Mouse (Mus musculus) forebrain, embryonic 13.5 days (tissue): ENCODE results near the gene Krtap9-5. TPM values are rescaled to one million over a fixed set of nuclear protein-coding genes. Genes with fewer than 3 reads are reported as not detected.

Experiments used
- ATAC-seq: fragments of 200-750 bp; cut with Nextera tagmentation; 2 replicates; pipeline ENCODE4 v1.8.0; 2017
- H3K27ac ChIP-seq: fragments of 300-500 bp; sonication (generic); 2 replicates; pipeline ENCODE4 v1.5.1; 2015; ENCODE audit warnings: inconsistent platforms, mild to moderate bottlenecking, moderate library complexity
- H3K27me3 ChIP-seq: fragments of 300-500 bp; sonication (generic); 2 replicates; pipeline ENCODE4 v1.6.1; 2015; ENCODE audit warnings: mild to moderate bottlenecking, inconsistent platforms
- H3K36me3 ChIP-seq: fragments of 300-500 bp; sonication (generic); 2 replicates; pipeline ENCODE4 v1.6.1; 2015; ENCODE audit warnings: mild to moderate bottlenecking, inconsistent platforms; ENCODE audit not compliant: poor library complexity, severe bottlenecking
- H3K4me1 ChIP-seq: fragments of 300-500 bp; sonication (generic); 2 replicates; pipeline ENCODE4 v1.6.1; 2015; ENCODE audit warnings: inconsistent platforms
- H3K4me2 ChIP-seq: fragments of 300-500 bp; sonication (generic); 2 replicates; pipeline ENCODE4 v1.6.1; 2015; ENCODE audit warnings: inconsistent platforms, mild to moderate bottlenecking, moderate library complexity
- H3K4me3 ChIP-seq: fragments of 300-500 bp; sonication (generic); 2 replicates; pipeline ENCODE4 v1.5.1; 2015; ENCODE audit warnings: mild to moderate bottlenecking, inconsistent platforms
- H3K9ac ChIP-seq: fragments of 300-500 bp; sonication (generic); 2 replicates; pipeline ENCODE4 v1.6.1; 2015; ENCODE audit warnings: mild to moderate bottlenecking, inconsistent platforms
- H3K9me3 ChIP-seq: fragments of 300-500 bp; sonication (generic); replicated peaks from 2 replicates; pipeline ENCODE4 v1.6.1; 2016; ENCODE audit warnings: inconsistent platforms
- WGBS: fragments of 180-500 bp; shearing (Covaris S2); methylation state at CpG from one replicate; pipeline ENCODE4 v1.1.7; 2015; 5-methylcytosine and 5-hydroxymethylcytosine counted together
- polyA plus RNA-seq: library from polyadenylated mRNA; unstranded; fragments of >200 nt; fragmentation: Nextera tagmentation; extraction: Ambion mirVana; gene quantifications from 2 replicates; pipeline ENCODE4 v1.2.1, GENCODE M21; 2015

The Krtap9-5 gene
- not detected in 2 replicates for polyA plus RNA-seq

DNA sequence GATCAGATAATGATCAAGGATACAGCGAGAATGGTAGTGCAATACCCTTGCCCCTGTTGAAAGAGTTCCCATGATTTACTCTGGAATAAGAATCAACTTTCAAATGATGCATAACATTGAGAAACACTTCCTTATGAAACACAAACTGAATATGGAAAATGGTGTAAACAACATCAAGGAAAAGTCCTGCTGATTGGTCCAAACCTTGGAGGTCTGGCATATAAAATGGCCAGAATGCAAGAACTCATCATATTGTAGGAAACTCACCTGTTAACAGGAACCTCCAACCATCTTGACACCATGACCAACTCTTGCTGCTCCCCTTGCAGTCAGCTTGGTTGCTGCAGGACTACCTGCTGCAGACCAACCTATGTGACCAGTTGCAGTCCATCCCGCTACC is at the start of gene Krtap9-5:
Gene Krtap9-5, plus strand, starts transcription at position 301 of the 400 bp plus-strand sequence.
- H3K27ac ChIP-seq, result peak within 1 kb of the TSS; percentile 44; the same call in 1 of the 2 replicates
- no peaks in the 10 kb centered on the region for H3K36me3 ChIP-seq
- 94% methylated on average over 2 of the region's 2 CpGs for WGBS
- H3K9me3 ChIP-seq, result no peaks in the 10 kb centered on the region
- H3K27me3 ChIP-seq, result no peaks in the 10 kb centered on the region
- no peak within 1 kb of the TSS for H3K9ac ChIP-seq
- no peak within 1 kb of the TSS for H3K4me3 ChIP-seq
- 0 out of 2 replicates have a peak, but pooled peaks cover 6% of the 10 kb centered on the region for H3K4me1 ChIP-seq
- H3K4me2 ChIP-seq, result no peak within 1 kb of the TSS
- no peak for ATAC-seq

DNA sequence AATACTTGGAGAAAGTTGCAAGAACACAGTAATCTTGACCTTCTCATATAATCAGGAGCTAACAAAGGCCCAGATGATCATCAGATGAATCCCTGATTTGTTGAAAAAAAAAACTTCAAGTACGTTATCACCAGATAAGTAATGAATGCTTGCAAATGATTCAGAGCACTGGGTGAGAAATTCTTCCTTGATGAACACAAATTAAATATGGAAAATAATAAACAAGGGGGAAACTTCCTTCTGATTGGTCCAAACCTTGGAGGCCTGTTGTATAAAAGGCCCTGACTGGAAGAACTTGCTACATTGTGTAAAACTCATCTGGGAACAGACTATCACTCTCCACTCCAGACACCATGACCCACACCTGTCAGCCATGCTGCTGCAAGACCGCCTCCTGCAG is 40.7 kb upstream of the Krtap9-5 start, which contains the start of gene Krtap31-1:
Gene Krtap31-1, plus strand, starts transcription at position 301 of the 400 bp plus-strand sequence.
- Histone ChIP-seq H3K27me3 (no peaks in the 10 kb centered on the region), H3K27ac (no peak within 1 kb of the TSS), H3K36me3 (no peaks in the 10 kb centered on the region), H3K9me3 (no peaks in the 10 kb centered on the region), H3K4me3 (no peak within 1 kb of the TSS), H3K9ac (no peak within 1 kb of the TSS), H3K4me2 (no peak within 1 kb of the TSS), H3K4me1 (no peaks in the 10 kb centered on the region)
- 86% methylated on average over 2 of the region's 2 CpGs for WGBS
- ATAC-seq, result no peak

DNA sequence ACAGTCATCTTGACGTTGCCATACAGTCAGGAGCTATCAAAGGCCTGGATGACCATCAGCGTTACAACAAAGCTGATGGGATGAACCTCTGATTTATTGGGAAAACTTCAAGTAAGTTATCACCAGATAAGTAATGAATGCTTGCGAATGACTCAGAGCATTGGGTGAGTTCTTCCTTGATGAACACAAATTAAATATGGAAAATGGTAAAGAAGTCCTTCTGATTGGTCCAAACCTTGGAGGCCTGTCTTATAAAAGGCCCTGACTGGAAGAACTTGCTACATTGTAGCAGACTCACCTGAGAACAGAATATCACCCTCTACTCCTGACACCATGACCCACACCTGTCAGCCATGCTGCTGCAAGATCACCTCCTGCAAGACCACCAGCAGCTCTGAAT is 33.8 kb upstream of the Krtap9-5 start, which contains the start of gene Gm11565:
Gene Gm11565, plus strand, starts transcription at position 301 of the 400 bp plus-strand sequence.
- 91% methylated on average over 3 of the region's 3 CpGs for WGBS
- Histone ChIP-seq H3K9ac (no peak within 1 kb of the TSS), H3K4me3 (no peak within 1 kb of the TSS), H3K27me3 (no peaks in the 10 kb centered on the region), H3K4me1 (no peaks in the 10 kb centered on the region), H3K36me3 (no peaks in the 10 kb centered on the region), H3K27ac (no peak within 1 kb of the TSS), H3K9me3 (no peaks in the 10 kb centered on the region), H3K4me2 (no peak within 1 kb of the TSS)
- no peak for ATAC-seq

DNA sequence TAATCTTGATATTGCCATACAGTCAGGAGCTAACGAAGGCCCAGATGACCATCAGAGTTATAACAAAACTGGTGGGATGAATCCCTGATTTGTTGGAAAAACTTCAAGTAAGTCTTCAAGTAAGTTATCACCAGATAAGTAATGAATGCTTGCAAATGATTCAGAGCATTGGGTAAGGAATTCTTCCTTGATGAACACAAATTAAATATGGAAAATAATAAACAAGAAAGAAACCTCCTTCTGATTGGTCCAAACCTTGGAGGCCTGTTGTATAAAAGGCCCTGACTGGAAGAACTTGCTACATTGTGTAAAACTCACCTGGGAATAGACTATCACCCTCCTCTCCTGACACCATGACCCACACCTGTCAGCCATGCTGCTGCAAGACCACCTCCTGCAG is 12.3 kb upstream of the Krtap9-5 start, which contains the start of gene Krtap31-2:
Gene Krtap31-2, plus strand, starts transcription at position 301 of the 400 bp plus-strand sequence.
- no peak within 1 kb of the TSS for H3K4me3 ChIP-seq
- no peaks in the 10 kb centered on the region for H3K27me3 ChIP-seq
- no peak for ATAC-seq
- H3K4me1 ChIP-seq, result no peaks in the 10 kb centered on the region
- H3K27ac ChIP-seq, result no peak within 1 kb of the TSS
- no peaks in the 10 kb centered on the region for H3K36me3 ChIP-seq
- no peak within 1 kb of the TSS for H3K9ac ChIP-seq
- 85% methylated on average over 1 of the region's 1 CpGs for WGBS
- no peaks in the 10 kb centered on the region for H3K9me3 ChIP-seq
- H3K4me2 ChIP-seq, result no peak within 1 kb of the TSS

DNA sequence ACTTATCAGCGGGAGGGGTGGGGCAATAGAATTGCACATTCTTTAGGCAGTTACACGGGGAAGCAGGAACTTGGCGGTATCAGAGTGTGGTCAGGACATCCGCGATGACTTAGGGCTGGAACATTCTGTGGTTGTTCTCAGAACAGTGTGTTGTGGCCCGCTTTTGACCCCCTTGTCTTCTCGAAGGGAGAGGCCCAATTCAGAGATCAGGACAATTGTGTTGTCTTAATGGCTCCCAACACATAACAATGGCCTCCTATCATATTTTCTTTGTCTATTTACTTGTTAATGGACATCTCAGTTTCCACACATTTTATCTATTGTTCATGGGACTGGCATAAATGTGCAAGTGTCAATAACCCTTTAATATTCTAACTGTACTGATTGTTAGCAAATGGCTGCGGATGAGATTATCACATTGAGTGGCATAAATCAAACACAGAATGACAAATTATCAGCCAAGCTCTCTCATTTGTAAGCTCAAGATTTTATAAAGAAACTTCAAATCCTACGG is 10.5 kb upstream of the Krtap9-5 start:
- Histone ChIP-seq H3K36me3 (no peaks in the 10 kb centered on the region), H3K4me2 (no peak overlapping the region), H3K9ac (no peak overlapping the region), H3K27me3 (no peaks in the 10 kb centered on the region), H3K4me3 (no peak overlapping the region), H3K27ac (no peak overlapping the region), H3K4me1 (no peaks in the 10 kb centered on the region), H3K9me3 (no peaks in the 10 kb centered on the region)
- WGBS, result 87% methylated on average over 9 of the region's 9 CpGs
- no peak for ATAC-seq

DNA sequence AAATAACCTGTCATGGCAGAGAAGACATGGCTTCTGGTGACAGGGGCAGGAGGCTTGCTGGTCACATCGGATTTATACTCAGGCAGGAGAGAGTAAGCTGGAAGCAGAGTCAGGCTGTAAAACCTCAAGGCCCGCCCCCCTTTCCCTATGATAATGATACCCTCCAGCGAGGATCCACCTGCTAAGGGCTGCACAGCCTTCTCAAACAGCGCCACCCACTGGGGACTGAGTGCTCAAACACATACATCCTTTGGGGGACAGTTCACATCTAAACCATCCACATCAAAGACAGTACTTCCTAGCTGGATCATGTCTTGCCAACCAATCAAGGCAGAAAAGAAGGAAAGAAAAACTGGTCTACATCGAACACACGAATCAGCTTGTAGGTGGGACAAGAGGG is 15.9 kb downstream of the Krtap9-5 start:
- H3K36me3 ChIP-seq, result no peaks in the 10 kb centered on the region
- H3K9me3 ChIP-seq, result no peaks in the 10 kb centered on the region
- H3K4me1 ChIP-seq, result no peaks in the 10 kb centered on the region
- H3K4me3 ChIP-seq, result no peak overlapping the region
- H3K27ac ChIP-seq, result no peak overlapping the region
- H3K9ac ChIP-seq, result no peak overlapping the region
- no peak overlapping the region for H3K4me2 ChIP-seq
- WGBS, result 41% methylated on average over 6 of the region's 6 CpGs
- no peaks in the 10 kb centered on the region for H3K27me3 ChIP-seq
- ATAC-seq, result no peak

DNA sequence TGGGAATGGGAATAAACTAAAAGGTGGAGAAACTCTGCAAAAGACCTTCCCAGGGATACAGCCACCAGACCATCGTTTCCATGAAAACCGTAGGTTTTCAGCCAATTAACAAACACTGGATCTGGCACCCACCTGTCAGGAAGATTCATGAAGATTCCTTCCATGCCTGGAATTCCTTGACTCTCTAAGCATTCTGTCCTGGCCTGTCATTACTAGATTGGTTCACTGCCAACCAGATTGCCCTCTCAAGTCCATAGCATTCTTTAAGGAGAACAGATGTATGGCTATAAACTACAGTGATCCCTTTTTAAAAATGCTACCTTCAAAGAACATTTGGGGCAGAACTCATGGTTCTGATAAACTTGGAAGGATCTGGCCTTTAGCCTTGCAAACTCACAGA is 17.7 kb downstream of the Krtap9-5 start:
- 88% methylated on average over 2 of the region's 2 CpGs for WGBS

DNA sequence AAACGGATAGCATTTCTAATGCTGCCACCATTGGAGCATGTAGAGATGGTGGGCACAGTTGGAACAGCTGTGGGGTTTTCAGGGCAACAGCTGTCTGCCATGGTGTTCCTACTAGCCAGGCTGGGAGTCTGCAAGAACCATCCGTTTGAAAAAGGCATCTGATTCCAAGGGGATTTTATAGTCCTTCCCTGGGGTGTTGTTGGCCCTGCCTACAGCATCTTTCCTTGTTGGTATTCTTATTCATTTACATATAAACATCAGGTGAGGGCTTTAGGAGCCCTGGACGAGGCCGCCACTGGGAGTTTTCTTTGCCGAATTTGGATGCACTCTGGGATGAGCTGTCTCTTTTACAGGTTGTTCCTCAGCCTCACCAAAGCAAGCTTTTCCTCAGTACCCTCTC is 30.7 kb downstream of the Krtap9-5 start, which contains the start of gene Krtap29-1:
Gene Krtap29-1, minus strand, starts transcription at position 101 of the 400 bp plus-strand sequence.
- no peak within 1 kb of the TSS for H3K4me2 ChIP-seq
- H3K27ac ChIP-seq, result no peak within 1 kb of the TSS
- H3K9me3 ChIP-seq, result no peaks in the 10 kb centered on the region; the same call in 1 of the 2 replicates
- no peaks in the 10 kb centered on the region for H3K27me3 ChIP-seq
- no peak within 1 kb of the TSS for H3K4me3 ChIP-seq
- 73% methylated on average over 5 of the region's 5 CpGs for WGBS
- no peaks in the 10 kb centered on the region for H3K36me3 ChIP-seq
- H3K4me1 ChIP-seq, result no peaks in the 10 kb centered on the region
- no peak within 1 kb of the TSS for H3K9ac ChIP-seq
- ATAC-seq, result no peak

More for the DNA sequence above, 17.7 kb downstream of the Krtap9-5 start:
- no peak overlapping the region for H3K4me3 ChIP-seq
- no peak overlapping the region for H3K27ac ChIP-seq
- no peaks in the 10 kb centered on the region for H3K27me3 ChIP-seq
- H3K4me2 ChIP-seq, result no peak overlapping the region
- no peak overlapping the region for H3K9ac ChIP-seq
- H3K4me1 ChIP-seq, result no peaks in the 10 kb centered on the region
- no peaks in the 10 kb centered on the region for H3K9me3 ChIP-seq
- ATAC-seq, result no peak
- H3K36me3 ChIP-seq, result no peaks in the 10 kb centered on the region

DNA sequence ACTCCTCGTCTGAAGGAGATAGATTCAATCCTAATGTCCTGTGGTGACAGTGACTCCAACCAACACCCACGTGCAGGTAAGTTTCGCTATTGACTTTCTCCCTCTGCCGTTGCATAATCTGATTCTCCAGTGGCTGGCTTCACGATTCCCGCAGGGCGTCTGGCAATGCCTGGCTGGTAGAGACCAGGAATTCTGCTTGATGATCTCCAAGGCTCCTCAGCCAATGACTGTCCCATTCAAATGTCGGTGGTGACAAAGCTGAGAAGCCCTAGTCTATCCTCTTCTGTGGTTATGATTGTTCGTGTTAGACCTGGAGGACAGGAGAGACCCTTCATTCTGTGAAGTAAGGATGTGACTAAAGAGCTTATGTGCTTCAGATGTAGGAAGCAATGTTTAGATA is 34.5 kb downstream of the Krtap9-5 start:
- no peak overlapping the region for H3K9ac ChIP-seq
- no peaks in the 10 kb centered on the region for H3K27me3 ChIP-seq
- H3K4me2 ChIP-seq, result no peak overlapping the region
- H3K4me1 ChIP-seq, result no peaks in the 10 kb centered on the region
- H3K9me3 ChIP-seq, result no peaks in the 10 kb centered on the region
- WGBS, result 90% methylated on average over 9 of the region's 9 CpGs
- no peaks in the 10 kb centered on the region for H3K36me3 ChIP-seq
- H3K27ac ChIP-seq, result no peak overlapping the region
- ATAC-seq, result no peak
- no peak overlapping the region for H3K4me3 ChIP-seq

DNA sequence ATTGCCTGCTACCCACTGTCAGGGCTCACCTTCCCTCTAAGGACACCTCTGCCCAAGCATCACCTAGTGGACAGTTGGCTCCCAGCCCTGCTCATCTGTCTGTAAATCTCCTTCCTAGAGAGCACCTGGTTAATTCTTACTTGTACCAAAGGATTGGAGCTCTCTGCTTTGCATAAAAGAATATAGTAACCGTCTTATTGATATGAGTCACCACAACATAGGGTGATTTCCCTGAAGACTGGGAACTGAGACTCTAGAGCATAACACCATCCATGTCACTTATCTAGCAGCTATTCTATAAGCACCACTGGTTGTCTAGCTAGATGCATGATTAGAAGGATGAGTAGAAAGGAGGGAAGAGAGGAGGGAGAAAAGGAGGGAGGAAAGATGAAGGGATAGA is 35.2 kb downstream of the Krtap9-5 start:
- H3K27ac ChIP-seq, result no peak overlapping the region
- no peak overlapping the region for H3K4me3 ChIP-seq
- WGBS, result 97% methylated on average over 1 of the region's 1 CpGs
- no peak overlapping the region for H3K9ac ChIP-seq
- no peaks in the 10 kb centered on the region for H3K4me1 ChIP-seq
- H3K27me3 ChIP-seq, result no peaks in the 10 kb centered on the region
- no peak for ATAC-seq
- no peak overlapping the region for H3K4me2 ChIP-seq
- no peaks in the 10 kb centered on the region for H3K9me3 ChIP-seq
- no peaks in the 10 kb centered on the region for H3K36me3 ChIP-seq

DNA sequence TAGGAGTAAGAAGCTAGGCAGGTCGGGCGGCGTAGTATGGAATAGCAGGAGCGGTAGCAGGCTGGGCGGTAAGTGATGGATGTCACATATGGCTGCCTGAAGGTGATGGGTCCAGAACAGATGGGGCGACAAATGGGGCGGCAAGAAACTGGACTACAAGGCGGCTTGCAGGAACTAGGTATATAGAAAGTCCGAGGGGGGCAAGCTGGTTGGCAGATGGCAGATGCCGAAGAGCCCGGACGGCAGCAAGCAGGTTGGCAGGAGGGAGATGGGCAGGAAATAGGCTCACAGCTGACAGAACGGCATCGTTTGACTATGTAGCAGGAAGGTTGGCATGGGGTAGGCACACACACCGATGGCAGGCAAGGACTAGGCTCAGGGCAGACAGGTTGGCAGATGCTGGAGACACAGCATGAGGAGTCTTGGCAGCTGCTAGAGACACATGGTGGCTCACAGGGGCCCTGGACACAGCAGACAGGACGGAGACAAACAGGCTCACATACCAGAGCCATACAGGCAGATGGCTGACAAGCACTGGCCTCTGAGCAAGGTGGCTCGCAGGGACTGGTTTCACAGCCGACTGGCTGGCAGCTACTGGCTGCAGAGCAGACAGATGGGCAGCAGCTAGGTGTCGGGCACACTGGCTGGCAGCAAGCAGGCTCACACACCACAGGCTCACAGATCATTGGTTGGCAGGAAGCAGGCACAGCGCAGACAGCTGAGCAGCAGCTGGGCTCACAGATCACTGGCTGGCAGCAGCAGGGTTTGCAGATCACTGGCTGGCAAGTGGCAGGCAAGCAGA is 37.2 kb downstream of the Krtap9-5 start:
- Histone ChIP-seq H3K36me3 (no peaks in the 10 kb centered on the region), H3K27me3 (no peaks in the 10 kb centered on the region), H3K4me1 (no peaks in the 10 kb centered on the region), H3K9me3 (no peaks in the 10 kb centered on the region), H3K4me2 (no peak overlapping the region), H3K9ac (no peak overlapping the region), H3K4me3 (no peak overlapping the region), H3K27ac (peak overlapping the region; percentile 67)
- peak; percentile 90 for ATAC-seq
- 83% methylated on average over 20 of the region's 20 CpGs for WGBS

DNA sequence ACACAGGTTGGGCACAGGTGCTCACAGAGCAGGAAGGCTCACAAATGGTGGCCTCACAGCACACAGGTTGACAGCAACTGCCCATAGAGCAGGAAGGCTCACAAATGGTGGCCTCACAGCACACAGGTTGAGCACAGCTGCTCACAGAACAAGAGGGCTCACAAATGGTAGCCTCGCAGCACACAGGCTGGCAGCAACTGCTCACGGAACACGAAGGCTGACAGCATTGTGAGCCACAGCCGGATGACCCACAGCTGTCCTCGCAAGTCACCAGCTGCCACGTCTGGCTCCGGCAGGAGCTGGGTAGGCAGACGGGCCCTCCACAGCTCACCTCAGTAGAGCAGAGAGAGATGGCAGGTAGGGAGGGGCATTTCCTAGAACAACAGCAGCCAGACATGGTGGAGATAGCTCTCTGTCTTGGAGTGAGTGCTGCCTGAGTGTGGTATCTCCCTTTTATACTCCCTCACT is 37.9 kb downstream of the Krtap9-5 start, which contains the start of gene Krtap16-1:
Gene Krtap16-1, minus strand, starts transcription at position 418 of the 468 bp plus-strand sequence.
- H3K27ac ChIP-seq, result peak within 1 kb of the TSS; percentile 67
- WGBS, result 91% methylated on average over 8 of the region's 8 CpGs
- H3K4me2 ChIP-seq, result no peak within 1 kb of the TSS
- H3K4me1 ChIP-seq, result no peaks in the 10 kb centered on the region
- no peaks in the 10 kb centered on the region for H3K27me3 ChIP-seq
- ATAC-seq, result no peak
- H3K36me3 ChIP-seq, result no peaks in the 10 kb centered on the region
- H3K9ac ChIP-seq, result no peak within 1 kb of the TSS
- no peaks in the 10 kb centered on the region for H3K9me3 ChIP-seq
- H3K4me3 ChIP-seq, result no peak within 1 kb of the TSS
